Mouse (Mus musculus) embryonic facial prominence, embryonic 15.5 days (tissue): Measurements from ENCODE around the gene Mdh1. TPM values are rescaled to one million over a fixed set of nuclear protein-coding genes. Genes with fewer than 3 reads are reported as not detected.

ENCODE experiments used
- ATAC-seq: fragments of 200-750 bp; cut with Nextera tagmentation; 2 replicates; pipeline ENCODE4 v1.8.0; 2017; ENCODE audit warnings: low read depth, moderate TSS enrichment; ENCODE audit not compliant: insufficient number of reproducible peaks, low FRiP score, low TSS enrichment
- H3K27ac ChIP-seq: fragments of 300-500 bp; sonication (generic); replicated peaks from 2 replicates; pipeline ENCODE4 v1.5.1; 2015; ENCODE audit warnings: mild to moderate bottlenecking, inconsistent platforms
- H3K27me3 ChIP-seq: fragments of 300-500 bp; sonication (generic); 2 replicates; pipeline ENCODE4 v1.6.1; 2015; ENCODE audit warnings: inconsistent platforms
- H3K36me3 ChIP-seq: fragments of 300-500 bp; sonication (generic); 2 replicates; pipeline ENCODE4 v1.6.1; 2015; ENCODE audit warnings: mild to moderate bottlenecking, inconsistent platforms
- H3K4me1 ChIP-seq: fragments of 300-500 bp; sonication (generic); 2 replicates; pipeline ENCODE4 v1.6.1; 2015; ENCODE audit warnings: inconsistent platforms
- H3K4me2 ChIP-seq: fragments of 300-500 bp; sonication (generic); replicated peaks from 2 replicates; pipeline ENCODE4 v1.6.1; 2015; ENCODE audit warnings: mild to moderate bottlenecking, inconsistent platforms
- H3K4me3 ChIP-seq: fragments of 300-500 bp; sonication (generic); replicated peaks from 2 replicates; pipeline ENCODE4 v1.5.1; 2015; ENCODE audit warnings: mild to moderate bottlenecking, inconsistent platforms
- H3K9ac ChIP-seq: fragments of 300-500 bp; sonication (generic); 2 replicates; pipeline ENCODE4 v1.6.1; 2015; ENCODE audit warnings: inconsistent platforms
- H3K9me3 ChIP-seq: fragments of 300-500 bp; sonication (generic); replicated peaks from 2 replicates; pipeline ENCODE4 v1.6.1; 2016; ENCODE audit warnings: inconsistent platforms
- WGBS: fragments of 180-500 bp; shearing (Covaris S2); methylation state at CpG from one replicate; pipeline ENCODE4 v1.1.7; 2015; 5-methylcytosine and 5-hydroxymethylcytosine counted together
- polyA plus RNA-seq: library from polyadenylated mRNA; unstranded; fragments of >200 nt; fragmentation: Nextera tagmentation; extraction: Ambion mirVana; gene quantifications from 2 replicates; pipeline ENCODE4 v1.2.1, GENCODE M21; 2015

The Mdh1 gene
- polyA plus RNA-seq, 1 experiment from 2014 or later: 394 TPM

DNA sequence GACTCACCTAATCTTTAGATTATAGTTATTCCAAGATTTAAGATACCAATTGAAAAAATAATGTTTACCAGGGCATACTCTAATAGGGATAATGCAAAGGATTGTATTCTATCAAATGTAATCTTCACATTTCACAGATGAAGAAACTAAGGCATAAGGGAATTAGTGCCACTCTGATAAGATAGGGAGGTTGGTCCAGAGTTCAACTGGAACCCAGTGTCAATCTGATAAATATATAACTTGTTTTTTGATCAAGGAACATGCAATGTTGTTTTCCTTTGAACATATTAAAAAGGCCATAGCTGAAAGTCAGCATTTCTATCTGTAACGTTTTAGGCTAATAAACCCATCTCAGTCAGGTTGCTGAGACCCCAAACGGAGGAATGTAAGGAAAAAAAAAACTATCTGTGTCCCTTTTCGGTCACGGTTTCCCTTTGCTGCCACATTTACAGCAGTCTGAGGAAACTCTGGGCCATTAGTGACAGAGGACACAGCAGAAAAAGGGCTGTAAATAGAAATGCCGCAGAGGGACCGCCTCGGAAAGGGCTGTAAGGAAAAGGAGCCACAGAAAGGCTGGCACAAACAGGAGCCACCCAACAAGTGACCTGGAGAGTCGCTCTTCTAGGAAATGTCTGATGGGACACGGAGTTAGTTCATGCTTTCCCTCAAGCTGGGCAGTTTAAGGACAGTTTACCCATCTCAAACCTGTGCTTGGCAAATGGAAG lies 7.3 kb downstream of the Mdh1 start:
- Histone ChIP-seq H3K4me1 (peaks cover 11% of the 10 kb centered on the region; the same call in 1 of the 2 replicates), H3K9me3 (no peaks in the 10 kb centered on the region), H3K4me2 (no peak overlapping the region), H3K27ac (no peak overlapping the region), H3K36me3 (peaks cover 35% of the 10 kb centered on the region), H3K27me3 (no peaks in the 10 kb centered on the region), H3K9ac (no peak overlapping the region), H3K4me3 (no peak overlapping the region)
- 91% methylated on average over 9 of the region's 9 CpGs for WGBS
- no peak for ATAC-seq

GRCm38 (mm10) chr11:21563617-21564325 lies 8.4 kb downstream of the Mdh1 start:
- H3K4me3 ChIP-seq: no peak overlapping the region
- H3K27ac ChIP-seq: no peak overlapping the region
- H3K9ac ChIP-seq: no peak overlapping the region
- H3K4me1 ChIP-seq: peaks cover 2% of the 10 kb centered on the region; the same call in 1 of the 2 replicates
- H3K27me3 ChIP-seq: no peaks in the 10 kb centered on the region
- no peak for ATAC-seq
- H3K9me3 ChIP-seq: no peaks in the 10 kb centered on the region
- no peak overlapping the region for H3K4me2 ChIP-seq
- WGBS: 82% methylated on average over 4 of the region's 4 CpGs
- peaks cover 46% of the 10 kb centered on the region for H3K36me3 ChIP-seq

DNA sequence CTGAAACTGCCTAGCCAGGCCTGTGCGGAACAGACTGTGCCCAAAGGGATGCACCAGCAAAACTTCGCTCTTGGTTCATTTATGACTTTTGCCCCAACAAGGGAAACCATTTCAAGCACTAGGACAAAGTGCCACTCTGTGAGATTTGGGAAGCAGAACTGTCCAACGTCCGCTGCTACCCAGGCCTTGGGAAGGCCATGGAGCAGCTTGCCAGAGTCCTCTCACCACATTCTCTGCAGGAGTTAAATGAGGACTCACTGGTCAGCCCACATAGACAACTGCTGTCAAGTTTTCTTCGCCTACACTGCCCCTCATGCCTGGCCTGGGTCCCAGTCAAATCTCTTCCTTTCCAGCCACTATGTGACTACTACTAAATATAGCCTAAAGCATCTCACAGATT lies 10.8 kb downstream of the Mdh1 start:
- peaks cover 55% of the 10 kb centered on the region for H3K36me3 ChIP-seq

DNA sequence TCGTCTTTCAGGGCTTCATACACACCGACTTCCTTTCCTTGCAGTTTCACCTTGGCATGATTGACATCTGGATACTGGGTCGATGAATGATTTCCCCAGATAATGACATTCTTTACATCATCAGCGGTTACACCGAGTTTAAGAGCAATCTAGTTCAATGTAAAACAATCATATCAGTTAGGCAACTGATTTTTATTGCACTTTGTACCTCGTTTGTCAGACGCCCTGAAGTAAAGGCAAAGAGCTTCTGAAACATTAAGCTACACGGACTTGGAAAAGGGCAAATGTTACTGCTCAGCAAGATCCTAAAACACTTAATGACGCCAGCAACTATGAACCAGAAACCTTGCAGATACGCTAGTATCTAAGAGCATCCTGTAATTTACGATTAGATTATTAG lies 12.4 kb downstream of the Mdh1 start:
- WGBS: 82% methylated on average over 11 of the region's 11 CpGs
- Histone ChIP-seq H3K27me3 (no peaks in the 10 kb centered on the region), H3K36me3 (peaks cover 46% of the 10 kb centered on the region), H3K9me3 (no peaks in the 10 kb centered on the region), H3K4me2 (no peak overlapping the region), H3K4me3 (no peak overlapping the region), H3K9ac (no peak overlapping the region), H3K27ac (no peak overlapping the region), H3K4me1 (no peaks in the 10 kb centered on the region)
- ATAC-seq: no peak

More for the DNA sequence above, 10.8 kb downstream of the Mdh1 start:
- Histone ChIP-seq H3K9ac (no peak overlapping the region), H3K27ac (no peak overlapping the region), H3K4me3 (no peak overlapping the region), H3K9me3 (no peaks in the 10 kb centered on the region), H3K4me2 (no peak overlapping the region), H3K27me3 (no peaks in the 10 kb centered on the region), H3K4me1 (no peaks in the 10 kb centered on the region)
- ATAC-seq: no peak
- 88% methylated on average over 5 of the region's 5 CpGs for WGBS

DNA sequence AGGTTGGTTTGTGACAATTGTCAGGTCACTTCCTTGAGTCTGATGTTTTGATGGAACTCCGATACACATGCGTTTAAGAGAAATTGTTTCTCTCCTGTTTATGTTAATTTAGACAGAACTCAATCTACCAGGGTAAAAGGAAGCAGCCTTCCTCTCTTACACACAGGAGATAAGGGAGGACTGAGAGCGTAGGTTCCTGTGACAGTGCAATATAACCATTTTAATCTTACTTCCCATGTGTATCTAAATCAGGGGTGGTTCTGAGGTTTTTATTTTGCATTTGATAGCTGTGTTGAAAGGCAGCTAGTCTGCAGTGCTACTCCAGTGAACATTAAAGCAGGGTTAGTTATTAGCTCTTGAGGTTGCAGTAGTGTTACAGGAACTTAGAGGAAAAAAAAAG lies 20.1 kb downstream of the Mdh1 start:
- Histone ChIP-seq H3K9me3 (no peaks in the 10 kb centered on the region), H3K4me2 (no peak overlapping the region), H3K36me3 (0 out of 2 replicates have a peak, but pooled peaks cover 3% of the 10 kb centered on the region), H3K9ac (no peak overlapping the region), H3K4me1 (no peaks in the 10 kb centered on the region), H3K27me3 (no peaks in the 10 kb centered on the region), H3K27ac (no peak overlapping the region), H3K4me3 (no peak overlapping the region)
- no peak for ATAC-seq
- WGBS: 83% methylated on average over 3 of the region's 3 CpGs

GRCm38 (mm10) chr11:21550222-21551173 lies 21.7 kb downstream of the Mdh1 start:
- H3K9me3 ChIP-seq: no peaks in the 10 kb centered on the region
- no peak overlapping the region for H3K4me2 ChIP-seq
- WGBS: 86% methylated on average over 12 of the region's 12 CpGs
- ATAC-seq: no peak
- H3K4me1 ChIP-seq: no peaks in the 10 kb centered on the region
- no peaks in the 10 kb centered on the region for H3K36me3 ChIP-seq
- H3K9ac ChIP-seq: no peak overlapping the region
- no peak overlapping the region for H3K27ac ChIP-seq
- H3K27me3 ChIP-seq: no peaks in the 10 kb centered on the region
- H3K4me3 ChIP-seq: no peak overlapping the region

- Histone ChIP-seq H3K4me2 (no peak overlapping the region), H3K9ac (no peak overlapping the region), H3K9me3 (no peaks in the 10 kb centered on the region), H3K27ac (no peak overlapping the region), H3K36me3 (no peaks in the 10 kb centered on the region), H3K27me3 (no peaks in the 10 kb centered on the region), H3K4me1 (no peaks in the 10 kb centered on the region), H3K4me3 (no peak overlapping the region)
- no peak for ATAC-seq
- 83% methylated on average over 4 of the region's 4 CpGs for WGBS
Observed at GRCm38 (mm10) chr11:21549754-21550153, 22.4 kb downstream of the Mdh1 start.

DNA sequence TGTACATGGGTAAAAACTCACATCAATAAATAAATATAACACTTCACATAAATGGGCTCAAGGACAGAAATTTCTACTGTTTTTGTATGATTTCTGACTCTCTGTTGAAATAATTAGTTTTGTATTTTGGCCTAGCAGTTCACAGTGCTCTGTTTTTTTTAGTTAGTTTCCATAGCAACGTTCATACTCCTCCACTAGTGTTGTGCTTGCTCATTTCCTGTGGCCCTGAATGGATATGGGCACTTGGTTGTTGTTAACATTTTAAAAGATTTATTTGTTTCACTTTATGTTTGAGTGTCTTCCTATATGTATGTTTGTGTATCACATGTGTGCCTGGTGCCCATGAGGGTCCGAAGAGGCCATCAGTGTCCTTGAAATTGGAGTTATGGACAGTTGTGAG lies 23.1 kb downstream of the Mdh1 start:
- H3K9ac ChIP-seq: no peak overlapping the region
- no peaks in the 10 kb centered on the region for H3K36me3 ChIP-seq
- H3K4me2 ChIP-seq: no peak overlapping the region
- H3K9me3 ChIP-seq: no peaks in the 10 kb centered on the region
- WGBS: 92% methylated on average over 2 of the region's 2 CpGs
- no peak overlapping the region for H3K27ac ChIP-seq
- no peaks in the 10 kb centered on the region for H3K4me1 ChIP-seq
- H3K27me3 ChIP-seq: no peaks in the 10 kb centered on the region
- H3K4me3 ChIP-seq: no peak overlapping the region
- no peak for ATAC-seq

GRCm38 (mm10) chr11:21547518-21547917 lies 24.6 kb downstream of the Mdh1 start:
- no peak overlapping the region for H3K4me2 ChIP-seq
- H3K4me3 ChIP-seq: no peak overlapping the region
- no peaks in the 10 kb centered on the region for H3K4me1 ChIP-seq
- no peak for ATAC-seq
- H3K27me3 ChIP-seq: no peaks in the 10 kb centered on the region
- H3K27ac ChIP-seq: no peak overlapping the region
- H3K36me3 ChIP-seq: no peaks in the 10 kb centered on the region
- no peak overlapping the region for H3K9ac ChIP-seq
- no peaks in the 10 kb centered on the region for H3K9me3 ChIP-seq

GRCm38 (mm10) chr11:21546671-21547070 lies 25.5 kb downstream of the Mdh1 start:
- Histone ChIP-seq H3K4me2 (no peak overlapping the region), H3K27me3 (no peaks in the 10 kb centered on the region), H3K4me1 (no peaks in the 10 kb centered on the region), H3K27ac (no peak overlapping the region), H3K4me3 (no peak overlapping the region), H3K9ac (no peak overlapping the region), H3K36me3 (no peaks in the 10 kb centered on the region), H3K9me3 (no peaks in the 10 kb centered on the region)
- 66% methylated on average over 1 of the region's 1 CpGs for whole genome bisulfite sequencing
- no peak for ATAC-seq

- Histone ChIP-seq H3K9ac (no peak overlapping the region), H3K4me3 (no peak overlapping the region), H3K27me3 (no peaks in the 10 kb centered on the region), H3K36me3 (no peaks in the 10 kb centered on the region), H3K27ac (no peak overlapping the region), H3K9me3 (no peaks in the 10 kb centered on the region), H3K4me1 (no peaks in the 10 kb centered on the region), H3K4me2 (no peak overlapping the region)
- ATAC-seq: no peak
Observed at GRCm38 (mm10) chr11:21545951-21546350, 26.2 kb downstream of the Mdh1 start.
